8 mouse cellular contexts compared by ENCODE assay signal in genomic region chr10:119239969-119240721, GRCm38 (mm10). TPM values are rescaled to one million over a fixed set of nuclear protein-coding genes. Genes with fewer than 3 reads are reported as not detected.
A peak's percentile ranks its signal among the peaks of the same experiment; 100 is the strongest.
DNase-seq lines count a peak whose midpoint lies in the region; ATAC-seq lines count a peak whose summit lies in the region.

Gene Cand1 (minus strand): TSS chr10:119240055.

- no peaks in the 10 kb centered on the region for H3K27me3 ChIP-seq in forebrain, embryonic 14.5 days (replicated peaks; ENCODE audit: control insufficient read depth, insufficient read depth, low read length)
- no peaks in the 10 kb centered on the region for H3K27me3 ChIP-seq in neural tube, embryonic 15.5 days (replicated peaks)

- peaks cover 14% of the 10 kb centered on the region; the same call in 1 of the 2 replicates for H3K4me1 ChIP-seq in forebrain, embryonic 14.5 days (ENCODE audit: control insufficient read depth, insufficient read depth, low read length)
- H3K4me1 ChIP-seq in neural tube, embryonic 15.5 days: peaks cover 21% of the 10 kb centered on the region

- H3K4me3 ChIP-seq in forebrain, embryonic 14.5 days (ENCODE audit: low read depth, low read length): peak within 1 kb of the TSS; percentile 97
- H3K4me3 ChIP-seq in neural tube, embryonic 15.5 days (replicated peaks): peak within 1 kb of the TSS; percentile 89

- peak within 1 kb of the TSS; percentile 96 for H3K27ac ChIP-seq in forebrain, embryonic 14.5 days (ENCODE audit: low read depth, low read length)
- H3K27ac ChIP-seq in neural tube, embryonic 15.5 days (replicated peaks): peak within 1 kb of the TSS; percentile 95

- ATAC-seq in forebrain, embryonic 14.5 days: peak; percentile 98
- peak; percentile 98 for ATAC-seq in neural tube, embryonic 15.5 days (ENCODE audit: low FRiP score)

- H3K36me3 ChIP-seq in forebrain, embryonic 14.5 days (ENCODE audit: control insufficient read depth, insufficient read depth, low read length): peaks cover 11% of the 10 kb centered on the region
- H3K36me3 ChIP-seq in neural tube, embryonic 15.5 days: peaks cover 4% of the 10 kb centered on the region; the same call in 1 of the 2 replicates

- no peaks in the 10 kb centered on the region for H3K9me3 ChIP-seq in forebrain, embryonic 14.5 days (replicated peaks; ENCODE audit: control insufficient read depth, low read length)
- H3K9me3 ChIP-seq in neural tube, embryonic 15.5 days (replicated peaks): no peaks in the 10 kb centered on the region

- H3K9ac ChIP-seq in forebrain, embryonic 14.5 days (ENCODE audit: low read length): peak within 1 kb of the TSS; percentile 96
- peak within 1 kb of the TSS; percentile 96 for H3K9ac ChIP-seq in neural tube, embryonic 15.5 days (replicated peaks)

- intact Hi-C loops in heart, postnatal 14 days (cut with DNase I): loop anchor here (10.0 kb wide), 2 partner anchors 375 to 1095 kb away; partner anchors contain the start of gene Mdm1

- under 1% methylated on average over 60 of the region's 67 CpGs for WGBS in forebrain, embryonic 14.5 days
- WGBS in neural tube, embryonic 15.5 days: under 1% methylated on average over 65 of the region's 67 CpGs

- peak; percentile 98 for DNase-seq in ES-CJ7 (ENCODE audit: low read depth, low spot score)
- peak; percentile 99 for DNase-seq in cerebellum, adult 11 months
- DNase-seq in forebrain, embryonic 14.5 days (ENCODE audit: low spot score): peak; percentile 99
- peak; percentile 100 for DNase-seq in heart, postnatal 14 days
- DNase-seq in layer of hippocampus, adult 11-12 months (ENCODE audit: low spot score): peak; percentile 99
- peak; percentile 98 to 99 for DNase-seq in lung, adult 18-20 months
- DNase-seq in testis, postnatal 14 days (ENCODE audit: low spot score): peak; percentile 99

- peak within 1 kb of the TSS; percentile 72 for H3K4me2 ChIP-seq in forebrain, embryonic 14.5 days (ENCODE audit: low read length)
- peak within 1 kb of the TSS; percentile 71 for H3K4me2 ChIP-seq in neural tube, embryonic 15.5 days

RNA-seq across cellular contexts. Expression of gene Cand1, which starts in this region (rescaled TPM):
- 60.2 and 63.9 TPM in 2 replicates for polyA plus RNA-seq in forebrain, embryonic 14.5 days (2014; fragmentation: Nextera tagmentation; extraction: Ambion mirVana)
- total RNA-seq in heart, postnatal 14 days (2021): 10 to 100 TPM; 42.6 to 53.8 TPM
- 43.1 and 47.8 TPM in 2 replicates for polyA plus RNA-seq in neural tube, embryonic 15.5 days (2015; fragmentation: Nextera tagmentation; extraction: Ambion mirVana)

Comparison
In these comparisons a context has a peak if more than half of its experiments do, and no peak if none do; other contexts are left out.
1. Peak in every context shown above with its lines: DNase-seq, ATAC-seq, H3K4me3 ChIP-seq and H3K27ac ChIP-seq.